Mouse (Mus musculus): Measurements from ENCODE around the gene Klhl26.

- TF ChIP-seq POLR2A (IDR thresholded peaks at IDR 0.05; ENCODE audit: low read depth, low read length) (no peak), CTCF (conservative IDR thresholded peaks at IDR 0.05; ENCODE audit: insufficient read depth, insufficient read length, low read depth, low read length) (no peak)
Observed at GRCm38 (mm10) chr8:70409019-70409418, 67.7 kb downstream of the Klhl26 start.
